Mouse (Mus musculus): Measurements from ENCODE around the gene Crygd. TPM values are rescaled to one million over a fixed set of nuclear protein-coding genes. Genes with fewer than 3 reads are reported as not detected.
A peak's percentile ranks its signal among the peaks of the same experiment; 100 is the strongest.

Gene Crygd
- polyA plus RNA-seq (2012; ENCODE audit: insufficient read depth, insufficient read length, missing spikeins) = not detected in 2 replicates

- no peak within 1 kb of the TSS for H3K4me3 ChIP-seq (ENCODE audit: insufficient read depth, low read length)
- no peak within 1 kb of the TSS for H3K27ac ChIP-seq (ENCODE audit: insufficient read depth, low read depth, low read length)
- peaks cover 16% of the 10 kb centered on the region for H3K4me1 ChIP-seq (ENCODE audit: control insufficient read depth, insufficient read depth, low read length)
- TF ChIP-seq CTCF (IDR thresholded peaks at IDR 0.05; ENCODE audit: low read depth, low read length) (no peak), POLR2A (IDR thresholded peaks at IDR 0.05; ENCODE audit: borderline replicate concordance, low read depth, low read length) (no peak)
Measured at GRCm38 (mm10) chr1:65063352-65063751, at the start of gene Crygd. Gene Crygd, minus strand, starts transcription at chr1:65063452.

- H3K4me1 ChIP-seq (ENCODE audit: control insufficient read depth, insufficient read depth, low read length) = peaks cover 37% of the 10 kb centered on the region
- H3K27ac ChIP-seq (ENCODE audit: insufficient read depth, low read depth, low read length) = peak overlapping the region; percentile 79
- H3K4me3 ChIP-seq (ENCODE audit: insufficient read depth, low read length) = no peak overlapping the region
- TF ChIP-seq POLR2A (IDR thresholded peaks at IDR 0.05; ENCODE audit: borderline replicate concordance, low read depth, low read length) (no peak), CTCF (IDR thresholded peaks at IDR 0.05; ENCODE audit: low read depth, low read length) (no peak)
Measured at GRCm38 (mm10) chr1:65112807-65113196, 49.5 kb upstream of the Crygd start.

- TF ChIP-seq POLR2A (IDR thresholded peaks at IDR 0.05; ENCODE audit: borderline replicate concordance, low read depth, low read length) (no peak), CTCF (IDR thresholded peaks at IDR 0.05; ENCODE audit: low read depth, low read length) (peak; percentile 83)
- Histone ChIP-seq H3K4me1 (ENCODE audit: control insufficient read depth, insufficient read depth, low read length) (peaks cover 39% of the 10 kb centered on the region), H3K27ac (ENCODE audit: insufficient read depth, low read depth, low read length) (peak overlapping the region; percentile 79), H3K4me3 (ENCODE audit: insufficient read depth, low read length) (no peak overlapping the region)
Measured at GRCm38 (mm10) chr1:65112031-65112806, 49.0 kb upstream of the Crygd start.

- Histone ChIP-seq H3K4me1 (ENCODE audit: control insufficient read depth, insufficient read depth, low read length) (peaks cover 39% of the 10 kb centered on the region), H3K27ac (ENCODE audit: insufficient read depth, low read depth, low read length) (no peak overlapping the region), H3K4me3 (ENCODE audit: insufficient read depth, low read length) (no peak overlapping the region)
- TF ChIP-seq POLR2A (IDR thresholded peaks at IDR 0.05; ENCODE audit: borderline replicate concordance, low read depth, low read length) (no peak), CTCF (IDR thresholded peaks at IDR 0.05; ENCODE audit: low read depth, low read length) (no peak)
Measured at GRCm38 (mm10) chr1:65109756-65110435, 46.6 kb upstream of the Crygd start.

- peaks cover 39% of the 10 kb centered on the region for H3K4me1 ChIP-seq (ENCODE audit: control insufficient read depth, insufficient read depth, low read length)
- no peak for TF ChIP-seq POLR2A (IDR thresholded peaks at IDR 0.05; ENCODE audit: borderline replicate concordance, low read depth, low read length)
- TF ChIP-seq CTCF (IDR thresholded peaks at IDR 0.05; ENCODE audit: low read depth, low read length) = no peak
- no peak overlapping the region for H3K4me3 ChIP-seq (ENCODE audit: insufficient read depth, low read length)
- H3K27ac ChIP-seq (ENCODE audit: insufficient read depth, low read depth, low read length) = no peak overlapping the region
Measured at GRCm38 (mm10) chr1:65109196-65109595, 45.9 kb upstream of the Crygd start.

GRCm38 (mm10) chr1:65107654-65108279, 44.5 kb upstream of the Crygd start:
- Histone ChIP-seq H3K4me3 (ENCODE audit: insufficient read depth, low read length) (peak overlapping the region; percentile 13; the same call in 1 of the 2 replicates), H3K27ac (ENCODE audit: insufficient read depth, low read depth, low read length) (peak overlapping the region; percentile 52), H3K4me1 (ENCODE audit: control insufficient read depth, insufficient read depth, low read length) (peaks cover 30% of the 10 kb centered on the region)
- TF ChIP-seq CTCF (IDR thresholded peaks at IDR 0.05; ENCODE audit: low read depth, low read length) (no peak), POLR2A (IDR thresholded peaks at IDR 0.05; ENCODE audit: borderline replicate concordance, low read depth, low read length) (no peak)

- TF ChIP-seq POLR2A (IDR thresholded peaks at IDR 0.05; ENCODE audit: borderline replicate concordance, low read depth, low read length) (no peak), CTCF (IDR thresholded peaks at IDR 0.05; ENCODE audit: low read depth, low read length) (no peak)
- peaks cover 6% of the 10 kb centered on the region for H3K4me1 ChIP-seq (ENCODE audit: control insufficient read depth, insufficient read depth, low read length)
- no peak within 1 kb of the TSS for H3K4me3 ChIP-seq (ENCODE audit: insufficient read depth, low read length)
- no peak within 1 kb of the TSS for H3K27ac ChIP-seq (ENCODE audit: insufficient read depth, low read depth, low read length)
Measured at GRCm38 (mm10) chr1:65103273-65103672, 40.0 kb upstream of the Crygd start, which contains the start of gene Cryga. Gene Cryga, minus strand, starts transcription at chr1:65103373.

- Histone ChIP-seq H3K4me1 (ENCODE audit: control insufficient read depth, insufficient read depth, low read length) (no peaks in the 10 kb centered on the region), H3K27ac (ENCODE audit: insufficient read depth, low read depth, low read length) (no peak overlapping the region), H3K4me3 (ENCODE audit: insufficient read depth, low read length) (no peak overlapping the region)
- TF ChIP-seq CTCF (IDR thresholded peaks at IDR 0.05; ENCODE audit: low read depth, low read length) (no peak), POLR2A (IDR thresholded peaks at IDR 0.05; ENCODE audit: borderline replicate concordance, low read depth, low read length) (no peak)
Measured at GRCm38 (mm10) chr1:65096953-65097352, 33.7 kb upstream of the Crygd start.

- Histone ChIP-seq H3K4me3 (ENCODE audit: insufficient read depth, low read length) (no peak overlapping the region), H3K4me1 (ENCODE audit: control insufficient read depth, insufficient read depth, low read length) (peaks cover 19% of the 10 kb centered on the region), H3K27ac (ENCODE audit: insufficient read depth, low read depth, low read length) (peak overlapping the region; percentile 50)
- no peak for TF ChIP-seq POLR2A (IDR thresholded peaks at IDR 0.05; ENCODE audit: borderline replicate concordance, low read depth, low read length)
- no peak for TF ChIP-seq CTCF (IDR thresholded peaks at IDR 0.05; ENCODE audit: low read depth, low read length)
Measured at GRCm38 (mm10) chr1:65091566-65091965, 28.3 kb upstream of the Crygd start.
